Mouse (Mus musculus): ENCODE results near the gene Zfp651. TPM values are rescaled to one million over a fixed set of nuclear protein-coding genes. Genes with fewer than 3 reads are reported as not detected.

The Zfp651 gene
- total RNA-seq, 2 experiments from 2014 or later, result 120 to 124 TPM

GRCm38 (mm10) chr9:121807947-121808346, 48.8 kb downstream of the Zfp651 start:
- DNase-seq, result no peak
- intact Hi-C loops (cut with DNase I), result no loop called here

- intact Hi-C loops (cut with DNase I), result no loop called here
- DNase-seq, result no peak
These were observed 49.4 kb downstream of the Zfp651 start for GRCm38 (mm10) chr9:121808511-121808910.

GRCm38 (mm10) chr9:121810081-121810821, 51.1 kb downstream of the Zfp651 start:
- intact Hi-C loops (cut with DNase I), result no loop called here
- no peak for DNase-seq

- intact Hi-C loops (cut with DNase I), result no loop called here
These were observed 56.1 kb downstream of the Zfp651 start for GRCm38 (mm10) chr9:121815183-121815582.

GRCm38 (mm10) chr9:121819073-121819770, 60.1 kb downstream of the Zfp651 start:
- intact Hi-C loops (cut with DNase I), result no loop called here
- DNase-seq, result peak in 1 of 2 experiments; percentile 30

More at GRCm38 (mm10) chr9:121815183-121815582, 56.1 kb downstream of the Zfp651 start:
- DNase-seq, result no peak

GRCm38 (mm10) chr9:121819771-121820471, 60.8 kb downstream of the Zfp651 start:
- DNase-seq, result no peak
- intact Hi-C loops (cut with DNase I), result no loop called here

- intact Hi-C loops (cut with DNase I), result no loop called here
- DNase-seq, result no peak
These were observed 61.6 kb downstream of the Zfp651 start for GRCm38 (mm10) chr9:121820765-121821164.

Other genes starting within 250 kb of the Zfp651 start
- gene Lyzl4, start 117.2 kb upstream of the Zfp651 start, total RNA-seq (2021), result not detected
- gene Vipr1, start 116.6 kb upstream of the Zfp651 start, total RNA-seq (2021), result 1 to 10 TPM; 1.1 to 3.9 TPM
- 1 to 10 TPM; 5.5 to 6.1 TPM for gene Sec22c, start 53.8 kb upstream of the Zfp651 start, total RNA-seq (2021)
- gene Ss18l2, start 49.0 kb upstream of the Zfp651 start, total RNA-seq (2021), result 100 to 1,000 TPM; 125 to 135 TPM
- gene Nktr, start 40.2 kb upstream of the Zfp651 start, total RNA-seq (2021), result 10 to 100 TPM; 33.0 to 33.7 TPM
- 10 to 100 TPM in 1 of 2 experiments, 1 to 10 TPM in 1; 8.4 to 10.2 TPM for gene Klhl40, start 18.3 kb downstream of the Zfp651 start, total RNA-seq (2021)
- 100 to 1,000 TPM; 101 to 127 TPM for gene Hhatl, start 33.2 kb downstream of the Zfp651 start, total RNA-seq (2021)
- gene Ccdc13, start 80.1 kb downstream of the Zfp651 start, total RNA-seq (2021), result not detected
- gene Higd1a, start 99.0 kb downstream of the Zfp651 start, total RNA-seq (2021), result 100 to 1,000 TPM; 209 to 218 TPM
- 1 to 10 TPM; 1.6 to 1.9 TPM for gene Ackr2, start 139.0 kb downstream of the Zfp651 start, total RNA-seq (2021)
- gene Cyp8b1, start 157.0 kb downstream of the Zfp651 start, total RNA-seq (2021), result not detected
- 1 to 10 TPM in 1 of 2 experiments, under 1 TPM in 1; 0.95 to 1.8 TPM for gene Fam198a, start 191.7 kb downstream of the Zfp651 start, total RNA-seq (2021)
- 10 to 100 TPM; 10.6 to 14.9 TPM for gene Pomgnt2, start 237.8 kb downstream of the Zfp651 start, total RNA-seq (2021)